ENCODE assay signal across 8 mouse cellular contexts in genomic region chr10:26828412-26829137, GRCm38 (mm10).
DNase-seq lines count a peak whose midpoint lies in the region; ATAC-seq lines count a peak whose summit lies in the region.

No protein-coding gene starts in this region.

- H3K9me3 ChIP-seq in neural tube, embryonic 13.5 days = no peaks in the 10 kb centered on the region
- no peaks in the 10 kb centered on the region for H3K9me3 ChIP-seq in neural tube, embryonic 15.5 days (replicated peaks)
- H3K9me3 ChIP-seq in heart, embryonic 15.5 days (replicated peaks) = no peaks in the 10 kb centered on the region

- H3K27me3 ChIP-seq in neural tube, embryonic 13.5 days = no peaks in the 10 kb centered on the region
- H3K27me3 ChIP-seq in neural tube, embryonic 15.5 days (replicated peaks) = no peaks in the 10 kb centered on the region
- no peaks in the 10 kb centered on the region for H3K27me3 ChIP-seq in heart, embryonic 15.5 days

- WGBS in neural tube, embryonic 13.5 days = 72% methylated on average over 9 of the region's 9 CpGs
- WGBS in neural tube, embryonic 15.5 days = 67% methylated on average over 9 of the region's 9 CpGs
- 59% methylated on average over 9 of the region's 9 CpGs for WGBS in heart, embryonic 15.5 days

- no peak overlapping the region for H3K4me3 ChIP-seq in neural tube, embryonic 13.5 days
- H3K4me3 ChIP-seq in neural tube, embryonic 15.5 days (replicated peaks) = no peak overlapping the region
- H3K4me3 ChIP-seq in heart, embryonic 15.5 days = no peak overlapping the region

- no peak; the same call in 1 of the 2 replicates for ATAC-seq in neural tube, embryonic 13.5 days (ENCODE audit: low read depth)
- no peak for ATAC-seq in neural tube, embryonic 15.5 days (ENCODE audit: low FRiP score)
- peak; percentile 66 for ATAC-seq in heart, embryonic 15.5 days (replicated peaks; ENCODE audit: insufficient number of reproducible peaks, insufficient read depth, low FRiP score, low read depth)
- peak; percentile 56; the same call in 1 of the 2 replicates for ATAC-seq in monocyte, adult 5-6 weeks (replicated peaks; ENCODE audit: insufficient number of reproducible peaks, low FRiP score, low TSS enrichment, poor library complexity, severe bottlenecking)

- no peak overlapping the region for H3K9ac ChIP-seq in neural tube, embryonic 13.5 days
- H3K9ac ChIP-seq in neural tube, embryonic 15.5 days (replicated peaks) = no peak overlapping the region
- H3K9ac ChIP-seq in heart, embryonic 15.5 days = no peak overlapping the region

- peak; percentile 53 to 70 for DNase-seq in kidney, postnatal 36 days
- no peak for DNase-seq in MN1 (ENCODE audit: low spot score)
- no peak for DNase-seq in cerebellum, postnatal 36 days
- no peak for DNase-seq in gastrocnemius, postnatal 10 days

- H3K4me2 ChIP-seq in neural tube, embryonic 13.5 days = no peak overlapping the region
- H3K4me2 ChIP-seq in neural tube, embryonic 15.5 days = no peak overlapping the region
- no peak overlapping the region for H3K4me2 ChIP-seq in heart, embryonic 15.5 days

- peak overlapping the region; percentile 59 for H3K27ac ChIP-seq in neural tube, embryonic 13.5 days (replicated peaks)
- no peak overlapping the region; the same call in 1 of the 2 replicates for H3K27ac ChIP-seq in neural tube, embryonic 15.5 days (replicated peaks)
- H3K27ac ChIP-seq in heart, embryonic 15.5 days = peak overlapping the region; percentile 70

- no peaks in the 10 kb centered on the region for H3K36me3 ChIP-seq in neural tube, embryonic 13.5 days
- no peaks in the 10 kb centered on the region for H3K36me3 ChIP-seq in neural tube, embryonic 15.5 days
- no peaks in the 10 kb centered on the region for H3K36me3 ChIP-seq in heart, embryonic 15.5 days

- H3K4me1 ChIP-seq in neural tube, embryonic 13.5 days (replicated peaks) = peaks cover 32% of the 10 kb centered on the region
- H3K4me1 ChIP-seq in neural tube, embryonic 15.5 days = peaks cover 20% of the 10 kb centered on the region
- peaks cover 23% of the 10 kb centered on the region for H3K4me1 ChIP-seq in heart, embryonic 15.5 days (replicated peaks)

Comparison
In these comparisons a context has a peak if more than half of its experiments do, and no peak if none do; other contexts are left out.
1. ATAC-seq: peak in heart, embryonic 15.5 days (single experiment) and monocyte, adult 5-6 weeks (single experiment); none in neural tube, embryonic 13.5 days (single experiment) and neural tube, embryonic 15.5 days (single experiment).
2. DNase-seq: peak in kidney, postnatal 36 days (2 of 2); none in MN1 (single experiment), cerebellum, postnatal 36 days (0 of 2) and gastrocnemius, postnatal 10 days (single experiment).